Mouse (Mus musculus): ENCODE data around the gene Ap5b1. TPM values are rescaled to one million over a fixed set of nuclear protein-coding genes. Genes with fewer than 3 reads are reported as not detected.

The Ap5b1 gene
- total RNA-seq (2021), result 1 to 10 TPM; 7.4 to 8.2 TPM
- long read RNA-seq, experiment 1, partial matches to known transcripts, result 0 of 5 reads
- long read RNA-seq, experiment 1, other reads (novel, unspliced or antisense), result 0 of 5 reads
- long read RNA-seq, experiment 2, partial matches to known transcripts, result 0 of 2 reads
- long read RNA-seq, experiment 2, other reads (novel, unspliced or antisense), result 0 of 2 reads

DNA sequence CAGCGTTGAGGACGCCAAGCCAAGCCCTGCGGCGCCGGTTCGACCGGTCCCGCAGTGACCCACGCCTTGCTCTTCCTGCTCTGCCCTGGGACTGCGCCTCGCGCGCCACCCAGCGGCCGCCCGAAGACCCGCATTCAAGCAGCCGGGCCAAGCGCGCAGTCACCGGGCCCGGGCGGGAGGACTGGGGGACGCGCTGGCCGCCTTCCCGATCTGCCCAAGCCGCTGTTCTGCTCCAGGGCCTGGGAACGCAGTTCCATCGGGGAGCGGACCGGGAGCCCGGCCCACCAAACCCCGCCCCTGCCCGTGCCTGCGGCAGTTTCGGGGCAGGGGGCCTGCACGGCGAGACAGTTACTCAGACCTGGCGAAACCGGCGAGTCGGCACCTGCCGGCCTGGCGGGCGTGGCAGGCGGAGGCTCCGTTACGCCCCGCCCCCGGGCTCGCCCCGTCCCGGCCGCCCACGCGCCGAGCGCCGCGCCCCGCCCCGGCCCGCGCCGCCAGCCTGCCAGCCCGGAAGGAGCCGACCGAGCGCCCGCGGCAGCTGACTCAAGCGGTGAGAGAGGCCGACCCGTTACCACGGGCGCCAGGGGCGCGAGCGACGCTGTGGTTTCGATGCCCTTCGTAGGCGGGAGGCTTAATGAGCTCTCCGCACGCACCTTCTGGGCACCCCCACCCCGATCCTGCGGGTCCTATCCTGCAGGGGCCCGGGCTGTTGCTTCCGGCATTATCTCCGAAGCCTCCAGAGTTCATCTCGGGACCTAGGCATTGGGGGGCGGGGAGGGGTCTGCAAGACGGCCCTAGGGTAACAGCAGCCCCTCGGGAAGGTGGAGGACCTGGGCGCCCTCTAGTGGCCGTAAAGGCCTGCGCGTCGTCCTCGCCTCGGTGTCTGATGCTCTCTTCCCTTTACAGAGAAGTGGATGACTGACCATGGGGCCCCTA is at the start of gene Ap5b1:
Gene Ap5b1 (plus strand): TSS at position 492 of the 936 bp plus-strand sequence.
- intact Hi-C loops (cut with DNase I), result loop anchor here (1.0 to 10.0 kb wide), 3 partner anchors 39 to 133 kb away; partner anchors contain the start of gene Fibp
- DNase-seq (ENCODE audit: low spot score in 2 of 2), result peak; percentile 85 to 89

DNA sequence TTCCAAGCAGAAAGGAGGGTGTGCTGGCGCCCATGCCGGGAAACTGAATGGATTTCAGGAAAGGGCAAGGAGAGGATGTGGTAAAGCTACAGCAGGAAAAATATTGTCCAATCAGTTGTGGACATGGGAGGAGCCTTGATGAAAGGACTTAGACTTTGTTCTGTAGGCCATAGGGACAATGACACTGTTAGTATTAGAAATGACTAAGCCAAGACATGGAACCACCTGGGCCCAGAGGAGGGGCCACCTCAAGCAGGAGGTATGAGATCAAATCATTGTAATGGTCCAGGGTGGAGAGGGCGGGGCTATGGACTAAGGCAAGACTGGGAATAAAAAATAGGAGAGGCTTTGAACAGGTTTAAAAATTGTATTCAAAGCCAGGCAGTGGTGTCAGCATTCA is 49.1 kb upstream of the Ap5b1 start:
- no peak for DNase-seq (ENCODE audit: low spot score in 2 of 2)
- intact Hi-C loops (cut with DNase I), result no loop called here

DNA sequence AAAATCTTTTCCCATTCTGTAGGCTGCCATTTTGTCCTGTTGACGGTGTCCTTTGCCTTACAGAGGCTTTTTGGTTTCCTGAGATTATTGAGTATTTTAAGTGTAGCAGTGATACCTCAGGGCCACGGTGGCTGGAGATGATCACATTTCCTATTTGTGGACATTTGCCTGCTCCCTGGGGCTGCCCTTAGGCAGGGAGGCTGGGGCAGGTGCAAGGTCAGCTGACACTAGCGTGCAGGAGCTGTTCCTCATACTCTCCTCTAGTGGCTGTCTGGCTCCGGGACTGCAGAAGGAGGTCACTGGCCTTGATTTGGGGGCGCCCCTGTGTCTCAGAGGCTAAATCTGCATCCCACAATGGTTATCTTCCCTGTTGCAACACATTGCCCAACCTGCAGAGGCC is 42.6 kb upstream of the Ap5b1 start:
- intact Hi-C loops (cut with DNase I), result no loop called here
- DNase-seq (ENCODE audit: low spot score in 2 of 2), result no peak

DNA sequence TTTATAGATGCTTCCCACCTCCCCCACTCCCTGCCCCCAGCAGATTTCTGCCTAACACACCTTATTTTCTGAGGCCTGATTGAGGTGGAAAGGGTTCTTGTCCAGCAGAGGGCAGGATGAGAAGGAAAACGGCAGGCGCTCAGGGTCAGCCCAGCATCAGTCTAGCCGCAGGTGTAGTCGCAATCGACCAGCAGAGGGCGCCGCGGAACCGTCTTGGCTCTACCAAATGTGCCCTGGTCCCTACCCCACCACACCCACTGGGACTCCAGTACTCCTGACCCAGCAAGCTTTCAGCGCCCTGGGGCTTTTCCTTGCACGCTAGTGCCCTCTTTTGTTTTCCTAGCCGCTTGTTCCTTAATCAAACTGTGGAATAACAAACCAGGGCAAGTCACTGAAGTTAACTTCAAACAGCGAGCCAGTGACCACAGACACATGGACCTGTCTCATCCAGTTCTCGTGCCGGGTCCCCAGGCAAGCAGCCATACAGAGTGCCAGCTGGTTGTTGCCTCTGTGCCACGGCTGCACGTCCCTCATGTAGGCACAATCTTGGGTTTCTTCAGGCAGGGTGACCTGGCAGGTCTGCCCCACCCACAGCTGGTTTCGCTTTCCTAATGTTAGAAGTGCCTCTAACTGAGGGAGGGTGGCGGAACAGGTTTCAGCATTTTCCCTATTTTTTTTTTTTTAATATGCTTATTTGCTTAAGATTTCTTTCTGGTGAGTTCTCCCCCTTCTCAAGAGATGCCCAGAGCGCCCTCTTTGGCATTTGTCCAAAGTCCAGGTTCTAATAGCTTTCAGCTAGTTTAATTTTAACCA is 38.3 kb upstream of the Ap5b1 start:
- intact Hi-C loops (cut with DNase I), result loop anchor here (1.0 kb wide), 1 partner anchor 39 kb away; the partner anchor contains the start of gene Ap5b1
- DNase-seq (ENCODE audit: low spot score in 2 of 2), result peak; percentile 91 to 93

DNA sequence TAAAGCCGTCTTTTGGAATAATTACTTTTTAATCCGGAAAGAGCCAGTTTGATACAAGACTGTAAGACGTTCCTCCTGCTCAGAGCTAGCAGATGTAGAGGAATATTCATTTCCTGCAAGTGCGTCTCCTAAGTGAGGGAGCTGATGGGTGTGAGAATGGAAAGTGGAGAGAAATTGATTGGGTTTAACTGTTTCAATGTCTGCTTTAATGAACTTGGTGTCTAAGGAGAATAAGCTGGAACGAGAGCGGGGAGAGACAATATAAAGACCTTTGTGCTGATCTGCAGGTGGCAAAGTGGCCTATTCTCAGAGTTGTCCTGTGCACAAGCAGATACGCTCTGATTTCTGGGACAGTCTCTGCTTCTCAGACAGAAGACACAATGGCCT is 37.7 kb upstream of the Ap5b1 start:
- no peak for DNase-seq (ENCODE audit: low spot score in 2 of 2)
- intact Hi-C loops (cut with DNase I), result no loop called here

DNA sequence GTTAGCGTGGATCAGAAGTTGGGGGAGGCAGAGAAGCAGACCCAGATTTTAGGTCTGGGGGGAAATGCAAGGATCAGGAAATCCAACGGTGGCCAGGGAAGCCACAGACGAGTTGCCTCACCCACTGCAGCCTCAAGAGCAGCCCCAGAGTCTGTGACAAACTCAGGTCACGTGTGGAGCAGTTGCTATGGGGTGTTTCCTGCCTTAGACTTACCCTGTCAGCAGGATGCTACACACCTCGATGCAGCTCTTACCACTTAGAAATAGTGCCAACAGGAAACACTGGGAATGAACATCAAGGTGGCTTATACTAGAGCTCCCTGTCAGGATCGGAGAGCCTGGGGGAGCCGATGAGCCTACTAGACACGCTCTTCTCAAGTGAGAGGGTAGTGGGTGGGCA is 35.3 kb upstream of the Ap5b1 start:
- DNase-seq (ENCODE audit: low spot score in 2 of 2), result no peak
- intact Hi-C loops (cut with DNase I), result no loop called here

DNA sequence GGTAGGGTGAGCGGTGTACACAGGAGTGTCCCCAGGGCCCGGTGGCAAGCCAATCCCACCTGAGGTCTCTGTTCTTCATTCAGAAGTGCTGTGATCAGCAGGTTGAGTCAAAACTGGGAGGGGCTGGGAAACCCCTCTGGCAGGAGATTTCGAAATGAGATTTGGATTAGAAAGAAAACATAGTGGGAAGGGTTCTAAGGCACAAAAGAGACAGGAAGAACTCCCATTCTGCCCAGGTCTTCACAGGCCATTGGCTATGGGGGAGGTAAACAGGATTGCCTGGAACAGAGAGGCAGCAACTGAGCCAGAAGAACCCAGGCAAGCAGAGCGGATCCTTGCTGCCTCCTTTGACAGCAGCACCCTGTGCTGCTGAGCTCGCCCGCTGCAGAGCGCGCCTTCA is 29.0 kb upstream of the Ap5b1 start:
- DNase-seq (ENCODE audit: low spot score in 2 of 2), result no peak
- intact Hi-C loops (cut with DNase I), result no loop called here

DNA sequence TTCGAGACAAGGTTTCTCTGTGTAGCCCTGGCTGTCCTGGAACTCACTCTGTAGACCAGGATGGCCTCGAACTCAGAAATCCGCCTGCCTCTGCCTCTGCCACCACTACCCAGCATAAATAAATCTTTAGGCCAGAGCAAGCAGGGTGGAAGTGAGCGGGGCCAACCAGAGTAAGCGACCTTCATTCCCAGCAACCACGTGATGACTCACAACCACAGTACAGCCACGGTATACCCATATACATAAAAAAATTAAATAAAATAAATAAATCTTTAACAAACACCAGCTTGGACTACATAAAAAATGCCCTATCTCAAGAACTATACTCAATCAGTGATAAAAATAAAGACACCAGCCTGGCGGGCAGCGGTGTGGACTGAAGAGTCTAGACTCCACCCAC is 24.5 kb upstream of the Ap5b1 start:
- intact Hi-C loops (cut with DNase I), result no loop called here
- DNase-seq (ENCODE audit: low spot score in 2 of 2), result no peak

DNA sequence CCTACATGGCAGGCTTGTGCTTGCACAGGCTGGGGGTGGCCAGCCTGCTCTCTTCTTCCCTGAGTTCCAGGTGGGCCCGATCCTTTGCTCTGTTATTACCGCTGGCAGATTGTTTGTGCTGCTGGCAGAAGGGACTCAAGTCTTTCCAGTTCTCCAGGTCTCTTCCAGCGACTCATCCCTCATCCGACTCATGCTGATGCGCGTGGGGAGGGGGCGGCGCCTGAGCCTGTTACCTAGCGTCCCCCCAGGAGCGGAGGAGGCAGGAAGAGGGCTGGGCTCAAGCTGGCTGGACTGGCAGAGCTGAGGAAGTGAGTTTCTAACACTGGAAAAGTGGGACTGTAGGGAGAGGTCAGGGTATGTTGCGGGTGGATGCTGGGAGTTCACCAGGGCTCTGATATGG is 23.8 kb upstream of the Ap5b1 start:
- intact Hi-C loops (cut with DNase I), result no loop called here
- DNase-seq (ENCODE audit: low spot score in 2 of 2), result no peak

DNA sequence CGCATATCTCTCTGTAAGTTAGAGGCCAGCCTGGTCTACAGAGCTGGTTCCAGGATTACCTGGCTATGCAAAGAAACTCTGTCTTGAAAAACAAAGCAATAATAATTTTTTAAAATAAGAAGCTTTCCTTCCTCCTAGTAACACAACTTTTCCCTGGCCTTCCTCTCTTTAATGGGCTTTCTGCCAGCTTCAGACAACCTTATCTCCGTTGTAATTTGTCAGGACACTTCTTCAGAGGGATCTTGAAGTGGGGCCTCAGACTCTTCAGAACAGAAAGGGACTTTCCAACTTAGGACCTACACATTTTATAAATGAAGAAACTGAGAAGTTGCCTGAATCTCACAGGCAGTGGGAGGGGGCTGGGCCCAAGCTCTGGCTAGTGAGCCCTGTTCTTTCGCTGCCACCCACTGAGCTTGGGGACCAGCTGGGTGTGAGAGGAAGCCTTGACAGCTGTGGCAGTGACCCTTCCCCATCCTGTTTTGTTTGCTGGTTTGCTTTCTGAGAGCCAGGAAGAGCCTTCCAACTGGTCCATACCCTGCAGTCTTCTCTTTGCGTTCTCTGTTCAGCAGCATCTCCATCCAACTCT is 20.3 kb upstream of the Ap5b1 start:
- no peak for DNase-seq (ENCODE audit: low spot score in 2 of 2)
- intact Hi-C loops (cut with DNase I), result no loop called here

DNA sequence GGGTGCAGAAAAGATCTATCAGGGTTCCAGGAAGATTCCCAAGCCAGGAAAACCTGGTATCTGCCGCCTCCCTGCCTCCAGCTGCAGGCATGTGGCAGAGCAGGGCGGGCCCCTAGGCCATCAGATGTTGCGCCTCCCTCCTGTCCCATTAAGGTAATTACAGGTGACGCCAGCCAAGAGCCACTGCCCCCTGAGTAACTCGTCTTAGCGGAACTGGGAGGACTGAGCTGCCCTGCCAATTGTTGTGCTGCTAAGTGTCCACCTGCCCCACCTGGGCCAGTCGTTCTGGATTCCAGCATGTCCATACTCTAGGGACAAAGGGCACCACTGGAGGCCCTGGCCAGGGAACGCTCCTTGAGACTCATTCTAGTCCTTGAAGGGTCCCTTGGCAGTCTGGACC is 14.0 kb upstream of the Ap5b1 start:
- DNase-seq (ENCODE audit: low spot score in 2 of 2), result no peak
- intact Hi-C loops (cut with DNase I), result no loop called here

DNA sequence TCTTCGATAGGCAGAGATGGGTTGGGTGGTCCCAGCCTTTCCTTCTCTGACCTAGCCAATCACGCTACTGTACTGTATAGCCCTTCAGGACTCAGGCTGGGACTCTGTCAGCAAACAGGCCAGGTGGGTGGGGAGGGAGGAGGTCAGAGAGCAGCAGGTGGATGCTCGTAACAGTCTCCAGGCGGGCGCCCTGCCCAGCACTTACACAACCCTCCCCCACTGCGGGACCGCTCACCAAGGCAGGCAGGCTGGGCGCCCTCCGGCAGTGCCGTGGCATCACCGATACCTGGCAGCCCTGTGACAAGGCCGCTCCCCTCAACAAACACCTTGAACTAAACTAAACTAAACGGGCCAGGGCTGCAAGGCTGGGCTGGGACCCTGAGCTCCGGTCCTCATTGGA is 13.6 kb upstream of the Ap5b1 start:
- intact Hi-C loops (cut with DNase I), result no loop called here
- DNase-seq (ENCODE audit: low spot score in 2 of 2), result no peak

DNA sequence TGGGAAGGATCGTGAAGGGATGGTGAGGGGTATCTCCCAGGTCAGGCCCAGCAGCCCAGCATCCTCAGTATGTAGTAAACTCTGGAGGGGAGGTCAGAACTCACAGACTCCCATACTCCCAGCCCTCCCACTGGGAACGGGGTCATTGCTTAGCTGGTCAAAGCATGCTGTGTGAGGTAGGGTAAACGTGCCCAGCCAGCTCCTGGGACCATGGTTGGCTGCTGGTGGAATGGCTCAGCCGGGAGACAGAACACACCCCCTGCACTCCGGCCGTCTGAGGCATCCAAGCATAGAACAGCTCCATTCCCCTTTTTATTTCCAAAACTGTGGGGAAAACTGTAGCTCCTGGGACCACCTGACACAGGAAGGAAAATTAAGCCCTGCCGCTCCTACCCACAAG is 9.7 kb upstream of the Ap5b1 start:
- no peak for DNase-seq (ENCODE audit: low spot score in 2 of 2)
- intact Hi-C loops (cut with DNase I), result no loop called here

DNA sequence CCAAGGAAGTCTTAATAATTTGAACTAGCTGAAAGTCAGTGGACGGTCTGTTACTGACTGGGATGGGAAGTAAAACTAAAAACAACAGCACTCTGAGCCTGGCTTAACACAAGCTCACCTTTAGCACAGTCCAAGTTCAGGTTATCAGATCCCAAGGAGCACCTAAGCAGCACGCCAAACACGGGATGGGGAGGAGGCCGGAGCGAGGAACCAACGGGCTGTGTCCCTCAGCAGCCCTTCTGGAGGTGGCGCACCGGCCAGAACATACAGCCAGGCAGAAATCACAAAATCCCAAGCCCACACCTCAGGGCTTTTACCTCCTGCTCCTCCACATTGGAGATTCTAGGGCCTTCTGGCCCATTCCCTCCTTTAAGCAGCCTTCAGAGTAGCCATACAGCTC is 9.1 kb upstream of the Ap5b1 start:
- DNase-seq (ENCODE audit: low spot score in 2 of 2), result no peak
- intact Hi-C loops (cut with DNase I), result no loop called here

DNA sequence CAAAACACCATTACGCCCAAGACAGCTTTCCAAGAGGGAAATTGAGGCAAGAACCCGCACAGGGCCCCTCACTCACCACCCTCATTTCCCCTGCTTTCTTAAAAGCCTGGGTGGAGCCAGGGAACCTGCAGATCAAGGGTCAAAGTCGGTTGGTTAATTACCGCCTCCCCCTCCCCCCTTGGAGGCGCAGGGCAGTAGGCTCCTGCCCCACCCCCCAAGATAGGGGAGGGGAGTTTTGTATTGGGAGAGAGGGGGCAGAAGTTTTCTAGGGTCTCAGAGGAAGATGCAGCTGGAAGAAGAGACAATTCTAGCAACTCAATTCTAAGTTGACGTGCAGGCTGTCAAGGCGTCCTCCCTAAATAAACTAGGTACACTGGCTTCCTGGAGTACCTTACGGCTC is 8.6 kb upstream of the Ap5b1 start:
- no peak for DNase-seq (ENCODE audit: low spot score in 2 of 2)
- intact Hi-C loops (cut with DNase I), result no loop called here

DNA sequence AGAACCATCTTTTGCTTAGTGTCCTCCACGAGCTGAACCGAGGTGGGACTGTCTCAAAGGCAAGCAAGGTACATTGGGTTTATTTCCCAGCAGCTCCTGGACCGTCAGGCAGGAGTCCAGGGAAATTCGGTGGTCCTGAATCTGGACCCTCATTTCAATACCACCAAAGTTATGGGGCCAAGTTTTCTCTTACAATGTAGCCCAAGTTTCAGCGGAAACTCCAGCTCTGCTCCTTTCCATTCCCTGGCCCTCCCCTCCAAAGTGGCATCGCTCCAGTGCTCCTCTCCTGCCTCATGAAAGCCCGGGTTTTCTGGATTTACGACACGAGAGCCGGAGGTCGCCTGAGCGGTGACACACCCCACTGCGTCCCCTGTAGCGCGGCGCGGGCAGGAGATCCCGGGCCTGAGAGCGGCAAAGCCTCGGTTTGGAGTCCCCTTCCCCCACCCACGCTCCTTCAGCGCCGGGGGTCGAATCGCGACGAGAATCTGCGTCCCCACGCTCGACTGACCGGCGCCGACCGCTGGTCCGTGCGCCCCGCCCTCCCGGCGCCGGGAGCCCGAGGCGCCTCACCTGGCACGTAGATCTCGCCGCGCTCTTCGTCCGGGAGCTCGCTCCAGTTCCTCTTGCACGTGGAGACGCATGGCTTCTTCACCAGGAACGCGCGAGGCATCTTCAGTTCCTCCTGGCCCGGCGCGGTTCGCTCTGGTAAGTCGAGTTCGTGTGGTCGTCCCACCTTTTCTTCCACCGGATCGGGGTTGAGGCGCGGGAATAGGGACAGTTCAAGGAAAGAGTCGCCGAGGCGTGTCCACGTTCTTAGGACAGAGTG is 8.0 kb upstream of the Ap5b1 start:
- no peak for DNase-seq (ENCODE audit: low spot score in 2 of 2)
- intact Hi-C loops (cut with DNase I), result loop anchor here (10.0 kb wide), 1 partner anchor 125 kb away; no protein-coding TSS in a partner anchor

DNA sequence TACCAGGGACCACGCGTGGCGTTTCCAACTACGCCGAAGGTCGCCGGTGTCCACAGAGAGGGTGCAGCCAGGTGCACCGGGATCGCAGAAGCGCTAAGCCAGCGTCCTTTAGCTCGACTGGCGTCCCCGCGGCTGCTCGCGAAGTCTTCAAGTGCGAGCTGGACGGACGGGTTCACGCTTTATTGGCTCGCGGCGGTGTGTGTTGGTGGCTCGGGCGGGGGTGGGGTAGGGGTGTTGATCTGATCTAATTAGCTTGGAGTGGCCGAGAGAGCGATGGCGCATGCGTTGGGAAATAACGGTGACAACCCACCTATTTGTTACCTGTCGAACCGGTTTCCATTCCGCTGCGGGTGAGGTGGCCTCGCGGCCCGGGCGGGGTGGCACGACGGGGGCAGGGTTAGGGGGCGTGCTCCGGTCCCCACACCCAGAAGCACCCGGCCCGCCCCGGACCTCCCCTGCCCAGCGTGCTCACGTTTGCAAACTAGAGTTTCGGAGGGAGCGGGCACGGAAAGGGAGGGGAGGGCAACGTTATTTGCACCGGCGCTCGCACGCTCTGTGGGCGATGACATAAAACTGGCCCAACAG is 7.3 kb upstream of the Ap5b1 start, which contains the start of gene Ovol1:
Gene Ovol1 (minus strand): TSS at position 190 of the 585 bp plus-strand sequence.
- intact Hi-C loops (cut with DNase I), result loop anchor here (10.0 kb wide), 1 partner anchor 126 kb away; no protein-coding TSS in a partner anchor

DNA sequence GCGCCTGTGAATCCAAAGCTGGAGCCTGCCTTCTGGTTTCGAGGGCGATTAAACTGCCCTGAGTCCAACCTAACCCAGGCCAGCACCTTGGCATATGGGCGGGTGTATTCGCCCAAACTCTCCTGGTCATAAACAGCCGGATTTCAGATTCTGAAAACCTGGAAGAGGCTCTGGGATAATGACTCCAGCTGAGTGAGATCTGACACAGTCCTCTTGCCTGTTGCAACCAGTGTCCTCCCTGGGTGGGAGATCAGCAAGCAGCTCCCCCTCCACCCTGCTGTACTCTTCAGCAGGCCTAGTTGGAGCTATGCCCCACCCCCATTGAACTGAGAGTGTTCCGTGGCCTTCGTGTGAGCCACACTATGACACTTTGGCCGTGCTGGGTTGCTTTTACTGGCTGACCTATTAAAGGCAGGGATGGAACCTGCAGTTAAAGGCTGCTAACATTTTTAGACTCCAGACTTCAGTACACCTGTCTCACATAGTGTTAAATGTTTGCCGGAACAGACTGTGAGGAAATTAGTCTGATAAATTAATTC is 6.5 kb upstream of the Ap5b1 start:
- no peak for DNase-seq (ENCODE audit: low spot score in 2 of 2)
- intact Hi-C loops (cut with DNase I), result loop anchor here (10.0 kb wide), 1 partner anchor 127 kb away; no protein-coding TSS in a partner anchor

More for the DNA sequence above, 7.3 kb upstream of the Ap5b1 start, which contains the start of gene Ovol1:
- DNase-seq (ENCODE audit: low spot score in 2 of 2), result no peak

Measured in left cerebral cortex, postnatal 14 days (tissue).